Mouse (Mus musculus) stomach, embryonic 14.5 days (tissue): ENCODE measurements around the gene Brwd1. TPM values are rescaled to one million over a fixed set of nuclear protein-coding genes. Genes with fewer than 3 reads are reported as not detected.

Experiments used
- ATAC-seq: fragments of 200-750 bp; cut with Nextera tagmentation; 2 replicates; pipeline ENCODE4 v1.8.0; 2017; ENCODE audit warnings: low read depth, moderate TSS enrichment; ENCODE audit not compliant: insufficient number of reproducible peaks, insufficient read depth, low FRiP score
- H3K27ac ChIP-seq: fragments of 300-500 bp; sonication (generic); 2 replicates; pipeline ENCODE4 v1.5.1; 2014; ENCODE audit warnings: mild to moderate bottlenecking, low read length, moderate library complexity, mixed read lengths
- H3K27me3 ChIP-seq: fragments of 300-500 bp; sonication (generic); 2 replicates; pipeline ENCODE4 v1.6.1; 2014; ENCODE audit warnings: low read length, control low read depth, mixed read lengths; ENCODE audit not compliant: control insufficient read depth, insufficient read depth
- H3K36me3 ChIP-seq: fragments of 300-500 bp; sonication (generic); 2 replicates; pipeline ENCODE4 v1.6.1; 2014; ENCODE audit warnings: mild to moderate bottlenecking, control low read depth, low read length, moderate library complexity, mixed read lengths; ENCODE audit not compliant: control insufficient read depth, insufficient read depth
- H3K4me1 ChIP-seq: fragments of 300-500 bp; sonication (generic); 2 replicates; pipeline ENCODE4 v1.6.1; 2014; ENCODE audit warnings: low read length, control low read depth, mixed read lengths; ENCODE audit not compliant: control insufficient read depth, insufficient read depth
- H3K4me2 ChIP-seq: fragments of 300-500 bp; sonication (generic); replicated peaks from 2 replicates; pipeline ENCODE4 v1.6.1; 2014; ENCODE audit warnings: low read depth, low read length, control low read depth
- H3K4me3 ChIP-seq: fragments of 300-500 bp; sonication (generic); 2 replicates; pipeline ENCODE4 v1.5.1; 2014; ENCODE audit warnings: low read depth, low read length, control low read depth
- H3K9ac ChIP-seq: fragments of 300-500 bp; sonication (generic); replicated peaks from 2 replicates; pipeline ENCODE4 v1.6.1; 2014; ENCODE audit warnings: low read depth, mild to moderate bottlenecking, control low read depth, low read length, moderate library complexity, mixed read lengths
- H3K9me3 ChIP-seq: fragments of 300-500 bp; sonication (generic); 2 replicates; pipeline ENCODE4 v1.6.1; 2016; ENCODE audit warnings: low read depth, low read length, control low read depth; ENCODE audit not compliant: control insufficient read depth
- WGBS: fragments of 180-500 bp; shearing (Covaris S2); extraction: QIAGEN DNeasy Blood & Tissue Kit; methylation state at CpG from one replicate; pipeline ENCODE4 v1.1.7; 2014; 5-methylcytosine and 5-hydroxymethylcytosine counted together
- polyA plus RNA-seq: library from polyadenylated mRNA; unstranded; fragments of >200 nt; fragmentation: Nextera tagmentation; extraction: Ambion mirVana; gene quantifications from 2 replicates; pipeline ENCODE4 v1.2.1, GENCODE M21; 2014

Brwd1 gene
- polyA plus RNA-seq: 124 and 133 TPM in 2 replicates

DNA sequence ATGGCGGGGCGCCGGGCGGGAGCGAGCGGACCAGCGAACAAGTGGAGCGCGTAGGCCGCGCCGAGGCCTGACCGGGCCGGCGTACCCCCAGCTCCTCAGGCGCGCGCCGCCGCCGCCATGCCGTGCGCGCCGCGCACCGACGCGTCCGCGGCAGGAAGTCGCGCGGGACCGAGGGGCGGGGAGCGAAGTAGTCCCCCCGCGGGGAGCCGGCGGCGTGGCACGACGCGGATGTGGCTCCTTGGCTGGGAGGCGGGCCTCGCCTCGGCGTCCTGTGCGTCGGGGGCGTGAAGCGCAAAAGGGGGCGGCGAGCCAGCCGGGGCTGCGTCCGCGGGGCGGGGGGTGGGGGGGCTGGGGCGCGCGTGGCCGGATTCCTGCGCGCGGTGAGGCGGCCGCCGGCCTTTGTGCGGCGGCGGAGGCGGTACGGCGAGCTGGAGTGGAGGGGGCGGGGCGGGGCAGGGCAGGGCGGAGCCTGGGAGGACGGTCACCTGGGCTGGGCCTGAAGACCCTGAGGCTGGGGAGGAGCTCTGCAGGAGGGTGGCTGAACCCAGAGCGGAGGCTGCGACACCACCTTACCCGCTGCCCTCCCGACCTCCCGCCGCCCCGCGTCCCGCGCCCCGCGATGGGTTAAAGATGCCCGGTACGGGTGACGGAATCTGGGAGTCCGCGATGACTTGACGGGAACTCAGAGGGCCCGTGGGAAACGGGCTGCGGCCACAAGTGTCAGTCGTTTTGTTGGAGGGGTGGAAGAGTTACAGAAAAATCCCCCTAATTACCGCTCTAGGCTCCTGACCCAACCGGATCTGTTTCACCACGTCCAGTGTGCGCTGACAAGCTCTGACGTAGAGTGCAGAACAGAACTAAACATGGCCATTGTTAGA is at the start of gene Brwd1:
Gene Brwd1 (minus strand): TSS at position 226 of the 878 bp plus-strand sequence.
- WGBS: under 1% methylated on average over 85 of the region's 107 CpGs
- peak; percentile 84 for ATAC-seq
- H3K4me2 ChIP-seq: peak within 1 kb of the TSS; percentile 67
- H3K27me3 ChIP-seq: no peaks in the 10 kb centered on the region
- H3K4me1 ChIP-seq: peaks cover 12% of the 10 kb centered on the region; the same call in 1 of the 2 replicates
- H3K27ac ChIP-seq: peak within 1 kb of the TSS; percentile 99
- peaks cover 24% of the 10 kb centered on the region for H3K36me3 ChIP-seq
- H3K9me3 ChIP-seq: no peaks in the 10 kb centered on the region
- peak within 1 kb of the TSS; percentile 97 for H3K9ac ChIP-seq
- peak within 1 kb of the TSS; percentile 100 for H3K4me3 ChIP-seq

DNA sequence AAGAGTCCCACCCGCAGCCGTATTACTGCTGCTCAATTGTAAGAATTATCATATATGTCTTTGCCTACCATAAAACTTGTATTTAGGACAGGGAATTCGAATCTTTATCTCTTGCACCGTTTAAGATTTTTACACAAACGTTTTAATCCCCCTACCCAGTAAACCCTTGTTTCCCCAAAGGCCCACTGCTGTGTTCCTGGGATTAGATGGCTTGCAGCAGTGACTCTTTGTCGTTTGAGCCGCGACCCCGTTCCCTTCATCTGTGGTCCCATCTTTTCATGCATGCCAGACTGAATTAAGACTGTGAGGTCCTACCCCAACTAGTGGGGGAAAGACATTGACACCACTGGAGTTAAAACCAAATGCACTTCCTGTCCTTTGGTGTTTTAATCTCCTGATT is 46.1 kb upstream of the Brwd1 start:
- Histone ChIP-seq H3K4me1 (peaks cover 13% of the 10 kb centered on the region; the same call in 1 of the 2 replicates), H3K9ac (peak overlapping the region; percentile 52), H3K4me2 (peak overlapping the region; percentile 65), H3K9me3 (no peaks in the 10 kb centered on the region), H3K27me3 (no peaks in the 10 kb centered on the region), H3K4me3 (peak overlapping the region; percentile 68), H3K27ac (peak overlapping the region; percentile 88), H3K36me3 (peaks cover 30% of the 10 kb centered on the region)
- 3% methylated on average over 9 of the region's 9 CpGs for WGBS
- no peak for ATAC-seq

- no peaks in the 10 kb centered on the region for H3K27me3 ChIP-seq
- H3K27ac ChIP-seq: peak within 1 kb of the TSS; percentile 94
- ATAC-seq: peak; percentile 97
- H3K4me2 ChIP-seq: peak within 1 kb of the TSS; percentile 82
- H3K36me3 ChIP-seq: peaks cover 37% of the 10 kb centered on the region
- peak within 1 kb of the TSS; percentile 68 for H3K4me3 ChIP-seq
- under 1% methylated on average over 65 of the region's 72 CpGs for WGBS
- peaks cover 13% of the 10 kb centered on the region; the same call in 1 of the 2 replicates for H3K4me1 ChIP-seq
- H3K9ac ChIP-seq: peak within 1 kb of the TSS; percentile 94
- H3K9me3 ChIP-seq: no peaks in the 10 kb centered on the region
Measured at GRCm38 (mm10) chr16:96127657-96128344, 45.5 kb upstream of the Brwd1 start, which contains the start of gene Hmgn1. Gene Hmgn1 (minus strand): TSS chr16:96127729.

DNA sequence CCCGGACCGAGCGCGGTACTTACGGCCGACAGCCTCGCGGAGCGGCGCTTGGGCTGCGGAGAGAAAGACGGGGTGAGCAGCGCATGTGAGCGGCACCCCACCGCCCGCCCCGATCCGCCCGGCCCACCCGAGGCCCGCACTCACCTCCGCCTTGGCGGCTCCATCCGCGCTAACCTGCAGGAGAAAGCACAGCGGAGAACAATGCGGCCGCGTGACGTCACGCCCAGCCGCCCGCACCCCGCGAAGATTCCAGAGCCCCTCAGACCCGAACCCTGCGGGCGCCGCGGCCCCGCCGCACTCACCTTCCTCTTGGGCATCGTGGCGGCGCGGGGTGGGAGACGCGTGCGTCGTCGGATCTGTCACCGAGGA is 44.9 kb upstream of the Brwd1 start:
- Histone ChIP-seq H3K4me1 (peaks cover 13% of the 10 kb centered on the region; the same call in 1 of the 2 replicates), H3K27ac (peak overlapping the region; percentile 94), H3K27me3 (no peaks in the 10 kb centered on the region), H3K9me3 (no peaks in the 10 kb centered on the region), H3K9ac (peak overlapping the region; percentile 94), H3K4me3 (peak overlapping the region; percentile 68), H3K4me2 (peak overlapping the region; percentile 82), H3K36me3 (peaks cover 42% of the 10 kb centered on the region)
- ATAC-seq: peak; percentile 57
- under 1% methylated on average over 43 of the region's 52 CpGs for WGBS

DNA sequence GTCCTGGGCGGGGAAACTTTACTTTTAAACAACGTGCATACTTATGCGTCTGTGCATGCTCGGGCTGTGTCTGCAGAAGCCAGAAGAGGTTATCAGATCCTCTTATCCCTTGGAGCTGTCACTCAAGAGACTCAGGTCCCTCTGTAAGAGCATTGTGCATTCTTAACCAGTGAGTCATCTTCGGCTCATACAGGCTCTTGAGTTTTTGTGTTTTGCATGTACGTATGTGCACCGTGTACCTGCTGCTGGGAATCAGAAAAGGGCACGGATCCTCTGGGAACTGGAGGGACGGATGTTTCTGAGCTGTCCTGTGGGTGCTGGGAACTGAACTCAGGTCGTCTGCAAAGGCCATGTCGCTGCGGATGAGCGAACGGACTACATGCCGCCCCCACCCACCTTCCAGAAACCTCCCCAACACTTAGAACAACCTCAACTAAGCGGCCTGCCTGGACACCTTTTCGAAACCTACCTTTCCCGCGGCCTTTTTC is 44.4 kb upstream of the Brwd1 start:
- peak overlapping the region; percentile 68 for H3K4me3 ChIP-seq
- H3K4me2 ChIP-seq: peak overlapping the region; percentile 82
- peaks cover 43% of the 10 kb centered on the region for H3K36me3 ChIP-seq
- H3K9me3 ChIP-seq: no peaks in the 10 kb centered on the region
- peak overlapping the region; percentile 94 for H3K9ac ChIP-seq
- peaks cover 13% of the 10 kb centered on the region; the same call in 1 of the 2 replicates for H3K4me1 ChIP-seq
- WGBS: 1% methylated on average over 19 of the region's 19 CpGs
- no peaks in the 10 kb centered on the region for H3K27me3 ChIP-seq
- peak overlapping the region; percentile 94 for H3K27ac ChIP-seq
- ATAC-seq: no peak

GRCm38 (mm10) chr16:96120022-96120623 is 37.8 kb upstream of the Brwd1 start:
- Histone ChIP-seq H3K9me3 (no peaks in the 10 kb centered on the region), H3K27ac (no peak overlapping the region), H3K4me3 (no peak overlapping the region), H3K4me1 (no peaks in the 10 kb centered on the region), H3K36me3 (peaks cover 36% of the 10 kb centered on the region), H3K4me2 (no peak overlapping the region), H3K9ac (no peak overlapping the region), H3K27me3 (no peaks in the 10 kb centered on the region)
- no peak for ATAC-seq
- WGBS: 59% methylated on average over 4 of the region's 4 CpGs

GRCm38 (mm10) chr16:96114729-96115128 is 32.4 kb upstream of the Brwd1 start:
- H3K4me2 ChIP-seq: no peak overlapping the region
- no peak overlapping the region for H3K27ac ChIP-seq
- H3K36me3 ChIP-seq: no peaks in the 10 kb centered on the region
- no peaks in the 10 kb centered on the region for H3K27me3 ChIP-seq
- no peak for ATAC-seq
- no peaks in the 10 kb centered on the region for H3K4me1 ChIP-seq
- H3K9me3 ChIP-seq: no peaks in the 10 kb centered on the region
- no peak overlapping the region for H3K4me3 ChIP-seq
- WGBS: 53% methylated on average over 4 of the region's 4 CpGs
- no peak overlapping the region for H3K9ac ChIP-seq

DNA sequence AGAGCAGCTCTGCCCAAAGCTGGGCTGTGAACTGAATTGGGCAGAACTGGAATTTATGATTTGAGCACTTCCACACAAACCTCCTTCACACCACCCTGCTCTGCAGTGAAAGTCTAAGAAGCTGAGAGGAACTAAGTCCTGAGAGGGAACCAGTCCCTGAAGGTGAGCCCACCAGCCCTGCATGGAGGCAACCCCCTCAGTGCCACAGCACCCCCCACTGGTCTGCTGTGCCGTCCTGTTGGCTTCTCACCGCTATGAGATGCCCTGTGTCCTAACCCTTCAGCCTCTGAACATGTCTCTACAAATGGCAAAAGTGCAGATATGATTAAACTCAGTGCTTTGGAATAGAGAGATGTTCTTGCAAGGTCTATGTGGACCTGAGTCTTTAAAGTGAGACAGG is 30.4 kb upstream of the Brwd1 start:
- Histone ChIP-seq H3K36me3 (no peaks in the 10 kb centered on the region), H3K4me3 (no peak overlapping the region), H3K4me2 (no peak overlapping the region), H3K27ac (no peak overlapping the region), H3K9ac (no peak overlapping the region), H3K9me3 (no peaks in the 10 kb centered on the region), H3K4me1 (no peaks in the 10 kb centered on the region), H3K27me3 (no peaks in the 10 kb centered on the region)
- no peak for ATAC-seq
- WGBS: 38% methylated on average over 2 of the region's 2 CpGs
